8 mouse cellular contexts compared by ENCODE assay signal in genomic region chr8:91154564-91154963, GRCm38 (mm10). TPM values are rescaled to one million over a fixed set of nuclear protein-coding genes. Genes with fewer than 3 reads are reported as not detected.
DNase-seq lines count a peak whose midpoint lies in the region; ATAC-seq lines count a peak whose summit lies in the region.

No protein-coding gene starts in this region.

- no peak for ATAC-seq in midbrain, embryonic 15.5 days (replicated peaks)

- H3K9ac ChIP-seq in midbrain, embryonic 15.5 days, result no peak overlapping the region

- no peaks in the 10 kb centered on the region for H3K27me3 ChIP-seq in midbrain, embryonic 15.5 days (replicated peaks)
- H3K27me3 ChIP-seq in forebrain, embryonic 10.5 days (ENCODE audit: poor library complexity, severe bottlenecking), result no peaks in the 10 kb centered on the region

- H3K4me2 ChIP-seq in midbrain, embryonic 15.5 days, result no peak overlapping the region

- H3K4me1 ChIP-seq in midbrain, embryonic 15.5 days, result peaks cover 4% of the 10 kb centered on the region
- H3K4me1 ChIP-seq in forebrain, embryonic 10.5 days, result peaks cover 1% of the 10 kb centered on the region

- peak; percentile 18 for DNase-seq in gastrocnemius, postnatal 14 days
- DNase-seq in gastrocnemius, postnatal 25 days, result no peak
- peak; percentile 29 to 36 for DNase-seq in B cell, adult 2 months
- DNase-seq in c-Kit-positive CD71-positive TER-119-positive erythroid progenitor cells, embryonic 14.5 days (ENCODE audit: low spot score), result peak; percentile 48
- peak; percentile 69 for DNase-seq in lung, postnatal 36 days
- DNase-seq in cerebellum, postnatal 25 days, result no peak
- no peak for DNase-seq in forebrain, embryonic 10.5 days (ENCODE audit: extremely low spot score, low spot score)

- H3K27ac ChIP-seq in midbrain, embryonic 15.5 days, result no peak overlapping the region
- no peak overlapping the region for H3K27ac ChIP-seq in forebrain, embryonic 10.5 days

- no peak overlapping the region for H3K4me3 ChIP-seq in midbrain, embryonic 15.5 days
- no peak overlapping the region for H3K4me3 ChIP-seq in forebrain, embryonic 10.5 days

- no peaks in the 10 kb centered on the region for H3K9me3 ChIP-seq in midbrain, embryonic 15.5 days
- H3K9me3 ChIP-seq in forebrain, embryonic 10.5 days, result peaks cover 4% of the 10 kb centered on the region

- WGBS in midbrain, embryonic 15.5 days, result 42% methylated on average over 6 of the region's 6 CpGs
- 39% methylated on average over 6 of the region's 6 CpGs for WGBS in forebrain, embryonic 10.5 days

- intact Hi-C loops in gastrocnemius, postnatal 14 days (cut with DNase I; ENCODE audit: low total_unique reads), result no loop called here

- H3K36me3 ChIP-seq in midbrain, embryonic 15.5 days (replicated peaks), result no peaks in the 10 kb centered on the region
- H3K36me3 ChIP-seq in forebrain, embryonic 10.5 days (replicated peaks), result no peaks in the 10 kb centered on the region

RNA-seq across cellular contexts. Expression of gene Aktip, which starts 45.2 kb away (rescaled TPM):
- total RNA-seq in gastrocnemius, postnatal 14 days (2021), result 10 to 100 TPM; 31.7 to 34.2 TPM
- total RNA-seq in gastrocnemius, postnatal 25 days (2021), result 10 to 100 TPM; 33.2 to 38.1 TPM
- 135 and 140 TPM in 2 replicates for polyA plus RNA-seq in midbrain, embryonic 15.5 days (2015; fragmentation: Nextera tagmentation; extraction: Ambion mirVana)
- 75.7 and 77.9 TPM in 2 replicates for polyA plus RNA-seq in forebrain, embryonic 10.5 days (2016; fragmentation: Nextera tagmentation; extraction: Ambion mirVana)

Comparison
In these comparisons a context has a peak if more than half of its experiments do, and no peak if none do; other contexts are left out.
1. DNase-seq: peak in gastrocnemius, postnatal 14 days (single experiment), B cell, adult 2 months (2 of 2), c-Kit-positive CD71-positive TER-119-positive erythroid progenitor cells, embryonic 14.5 days (single experiment) and lung, postnatal 36 days (single experiment); none in gastrocnemius, postnatal 25 days (single experiment), cerebellum, postnatal 25 days (0 of 2) and forebrain, embryonic 10.5 days (single experiment).